Mouse (Mus musculus) erythroblast, embryonic 14.5 days (primary cell): ENCODE measurements at regions not wholly inside any gene's neighbourhood (a gene's known extent, or its start where the extent isn't known, plus 50 kb on each side); places are given as distances from the start of the nearest gene placed in this dataset.

Source experiments
- H3K27me3 ChIP-seq: 2 replicates; pipeline ENCODE4 v1.6.1; 2012; ENCODE audit warnings: inconsistent platforms; ENCODE audit not compliant: control insufficient read depth
- H3K36me3 ChIP-seq: 2 replicates; pipeline ENCODE4 v1.6.1; 2012; ENCODE audit warnings: mild to moderate bottlenecking, inconsistent platforms; ENCODE audit not compliant: control insufficient read depth
- H3K4me1 ChIP-seq: 2 replicates; pipeline ENCODE4 v1.6.1; 2012; ENCODE audit warnings: inconsistent platforms; ENCODE audit not compliant: control insufficient read depth
- H3K4me3 ChIP-seq: replicated peaks from 2 replicates; pipeline ENCODE3; 2012; ENCODE audit warnings: moderate library complexity, mild to moderate bottlenecking, inconsistent platforms
- H3K9me3 ChIP-seq: 2 replicates; pipeline ENCODE4 v1.6.1; 2012; ENCODE audit warnings: low read length, inconsistent platforms, mixed read lengths; ENCODE audit not compliant: control insufficient read depth
- GATA1 ChIP-seq: IDR thresholded peaks from 2 replicates; pipeline ENCODE4 v1.6.1; 2012; ENCODE audit warnings: low read length, inconsistent platforms, mixed read lengths
- TAL1 ChIP-seq: IDR thresholded peaks from 3 replicates; pipeline ENCODE4 v1.6.1; 2012; ENCODE audit warnings: low read length, inconsistent platforms, mixed read lengths

DNA sequence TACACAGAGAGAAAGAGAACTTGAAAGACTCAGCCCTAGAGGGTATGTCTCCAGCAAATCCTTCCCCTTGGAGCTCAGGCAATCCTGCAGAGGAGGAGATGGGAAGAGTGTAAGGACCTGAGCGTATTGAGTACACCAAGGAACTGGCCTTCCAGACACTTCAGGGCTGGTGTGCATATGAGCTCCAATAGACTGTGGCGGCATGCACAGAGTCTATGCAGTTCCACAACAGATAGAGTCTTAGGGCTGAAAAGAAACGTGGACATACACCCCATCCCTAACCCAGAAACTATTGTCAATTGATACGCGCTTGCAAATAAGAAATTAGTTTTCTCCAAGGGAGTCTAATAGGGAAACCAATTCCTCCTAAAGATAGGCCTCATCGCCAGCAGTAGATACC is 130.6 kb upstream of the Lpp start:
- Histone ChIP-seq H3K36me3 (no peaks in the 10 kb centered on the region), H3K4me3 (no peak overlapping the region), H3K27me3 (no peaks in the 10 kb centered on the region), H3K4me1 (no peaks in the 10 kb centered on the region), H3K9me3 (no peaks in the 10 kb centered on the region)
- TF ChIP-seq TAL1 (no peak), GATA1 (no peak)

DNA sequence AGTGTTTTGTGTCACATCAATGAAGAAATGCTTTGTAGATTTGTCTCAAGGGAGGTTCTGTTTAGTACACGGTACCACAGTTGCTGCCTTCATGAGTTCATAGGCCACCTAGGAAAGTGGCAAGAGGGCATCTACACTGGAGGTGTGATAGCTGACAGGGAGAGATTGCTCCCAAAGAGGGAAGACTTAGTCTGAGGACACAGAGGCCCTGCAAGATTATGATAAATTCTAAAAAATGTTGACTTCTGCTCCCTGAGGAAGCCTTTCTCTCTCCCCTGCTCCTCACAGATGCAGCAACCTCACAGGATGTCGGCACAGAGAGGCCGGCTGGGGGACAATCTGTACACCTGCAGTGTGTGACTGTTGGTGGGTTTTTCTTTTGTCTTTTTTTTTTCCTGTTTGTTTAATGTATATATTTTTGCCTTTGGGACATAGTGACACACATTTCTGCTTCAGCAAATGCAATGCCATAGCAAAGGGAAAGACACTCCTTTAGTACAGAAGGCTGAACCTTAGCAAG is 133.5 kb upstream of the Lpp start:
- no peaks in the 10 kb centered on the region for H3K4me1 ChIP-seq
- no peaks in the 10 kb centered on the region for H3K36me3 ChIP-seq
- no peak overlapping the region for H3K4me3 ChIP-seq
- H3K9me3 ChIP-seq, result no peaks in the 10 kb centered on the region
- TF ChIP-seq GATA1 (no peak), TAL1 (no peak)
- no peaks in the 10 kb centered on the region for H3K27me3 ChIP-seq

DNA sequence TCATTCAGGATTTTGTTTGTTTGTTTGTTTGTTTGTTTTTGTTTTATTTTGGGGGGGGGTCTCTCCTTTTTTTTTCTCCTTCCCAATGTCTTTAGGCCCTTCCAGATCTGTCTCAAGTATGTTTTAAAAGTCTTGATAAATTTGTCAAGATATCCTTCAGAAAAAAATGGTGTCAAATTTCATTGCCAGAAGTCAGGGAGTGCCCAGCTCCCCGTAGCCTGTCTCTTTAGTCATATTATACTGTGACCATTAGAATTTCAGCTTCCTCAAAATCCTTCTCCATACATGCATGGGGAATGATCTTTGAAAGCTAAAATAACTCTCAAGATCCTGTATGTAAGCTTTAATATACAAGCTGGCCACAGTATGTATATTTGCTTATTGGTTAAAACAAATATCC is 134.3 kb upstream of the Lpp start:
- TF ChIP-seq TAL1 (no peak), GATA1 (no peak)
- no peaks in the 10 kb centered on the region for H3K36me3 ChIP-seq
- H3K4me1 ChIP-seq, result no peaks in the 10 kb centered on the region

DNA sequence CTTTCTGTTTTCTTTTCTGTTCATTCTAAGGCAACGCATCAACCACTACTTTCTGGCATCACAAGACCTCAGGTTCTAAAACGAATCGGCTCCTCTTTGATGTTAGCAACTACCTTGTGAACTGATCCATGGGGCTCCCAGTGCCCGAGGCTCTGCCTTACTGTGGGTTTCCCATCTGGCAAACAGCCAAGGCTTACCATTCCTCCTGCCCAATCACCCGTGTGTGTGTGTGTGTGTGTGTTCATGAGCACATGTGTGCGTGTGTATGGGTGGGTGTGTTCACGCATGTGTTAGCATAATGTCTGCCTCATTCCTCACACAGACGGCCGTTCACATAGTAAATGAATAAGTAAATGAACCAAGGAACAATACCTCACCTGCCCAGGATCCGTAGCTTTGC is 138.3 kb upstream of the Lpp start:
- H3K4me3 ChIP-seq, result no peak overlapping the region
- H3K36me3 ChIP-seq, result no peaks in the 10 kb centered on the region
- no peaks in the 10 kb centered on the region for H3K9me3 ChIP-seq
- H3K4me1 ChIP-seq, result no peaks in the 10 kb centered on the region
- H3K27me3 ChIP-seq, result no peaks in the 10 kb centered on the region
- TF ChIP-seq TAL1, result no peak
- no peak for TF ChIP-seq GATA1

More for the DNA sequence above, 134.3 kb upstream of the Lpp start:
- H3K4me3 ChIP-seq, result no peak overlapping the region
- no peaks in the 10 kb centered on the region for H3K27me3 ChIP-seq
- H3K9me3 ChIP-seq, result no peaks in the 10 kb centered on the region

DNA sequence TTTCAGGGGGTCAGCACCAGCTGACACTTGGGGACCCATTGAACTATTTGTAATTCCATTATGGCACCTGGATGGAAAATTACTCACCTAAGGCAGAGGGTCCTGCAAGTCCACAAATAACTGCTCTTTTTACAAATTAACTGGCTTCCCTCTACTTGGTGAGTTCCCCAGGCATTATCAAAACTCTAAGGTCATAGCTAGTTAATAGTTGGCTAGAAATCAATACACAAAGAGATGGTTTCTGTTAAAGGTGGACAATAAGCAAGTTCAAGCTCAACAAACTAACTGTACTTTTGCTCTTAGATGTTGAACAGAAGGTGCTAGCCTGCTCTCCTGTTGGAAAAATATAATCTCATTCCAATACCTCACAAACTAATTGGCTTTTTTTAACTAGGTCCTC is 138.7 kb upstream of the Lpp start:
- no peaks in the 10 kb centered on the region for H3K4me1 ChIP-seq
- no peaks in the 10 kb centered on the region for H3K9me3 ChIP-seq
- no peaks in the 10 kb centered on the region for H3K27me3 ChIP-seq
- TF ChIP-seq GATA1, result no peak
- H3K36me3 ChIP-seq, result no peaks in the 10 kb centered on the region
- H3K4me3 ChIP-seq, result no peak overlapping the region

DNA sequence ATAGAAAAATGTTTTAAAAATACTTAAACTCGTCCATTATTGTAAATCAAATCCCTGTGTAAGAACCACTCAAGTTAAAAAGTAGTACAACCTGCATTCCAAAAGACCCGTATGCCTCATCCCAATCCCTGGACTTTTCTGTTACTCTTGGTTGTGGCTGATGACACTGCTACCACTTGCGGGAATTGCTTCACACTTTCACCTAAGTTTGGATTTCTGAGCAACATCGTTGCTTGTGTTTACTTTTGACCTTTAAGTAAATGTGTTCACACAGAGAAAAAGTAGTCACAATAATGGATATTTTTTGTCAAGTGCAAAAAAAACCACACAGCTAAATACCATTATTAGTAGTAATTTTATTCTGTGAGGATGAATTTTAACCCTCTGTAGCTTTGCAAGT is 139.2 kb upstream of the Lpp start:
- H3K9me3 ChIP-seq, result no peaks in the 10 kb centered on the region
- H3K4me3 ChIP-seq, result no peak overlapping the region
- no peaks in the 10 kb centered on the region for H3K27me3 ChIP-seq
- H3K36me3 ChIP-seq, result no peaks in the 10 kb centered on the region
- TF ChIP-seq GATA1 (no peak), TAL1 (no peak)
- no peaks in the 10 kb centered on the region for H3K4me1 ChIP-seq

DNA sequence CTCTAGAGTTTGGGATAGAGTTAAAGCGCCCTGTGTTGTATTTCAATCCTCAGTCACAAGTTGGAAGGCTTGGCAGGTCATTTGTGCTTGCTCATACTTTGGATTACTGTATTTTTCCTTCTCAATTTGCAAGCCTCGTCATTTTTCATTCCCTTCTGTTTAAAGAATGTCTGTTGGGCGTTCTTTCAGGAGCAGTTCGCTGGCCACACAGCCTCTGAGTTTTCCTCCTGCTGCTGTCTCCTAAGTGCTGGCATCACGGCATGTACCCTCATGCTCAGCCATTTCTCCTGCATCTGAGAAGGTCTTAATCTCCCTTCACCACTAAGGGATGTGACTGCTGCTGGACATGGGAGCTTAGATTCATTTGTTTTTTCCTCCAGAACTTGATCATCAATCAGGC is 146.0 kb upstream of the Lpp start:
- Histone ChIP-seq H3K4me1 (no peaks in the 10 kb centered on the region), H3K36me3 (no peaks in the 10 kb centered on the region), H3K9me3 (no peaks in the 10 kb centered on the region), H3K27me3 (no peaks in the 10 kb centered on the region), H3K4me3 (no peak overlapping the region)
- TF ChIP-seq GATA1 (no peak), TAL1 (no peak)

DNA sequence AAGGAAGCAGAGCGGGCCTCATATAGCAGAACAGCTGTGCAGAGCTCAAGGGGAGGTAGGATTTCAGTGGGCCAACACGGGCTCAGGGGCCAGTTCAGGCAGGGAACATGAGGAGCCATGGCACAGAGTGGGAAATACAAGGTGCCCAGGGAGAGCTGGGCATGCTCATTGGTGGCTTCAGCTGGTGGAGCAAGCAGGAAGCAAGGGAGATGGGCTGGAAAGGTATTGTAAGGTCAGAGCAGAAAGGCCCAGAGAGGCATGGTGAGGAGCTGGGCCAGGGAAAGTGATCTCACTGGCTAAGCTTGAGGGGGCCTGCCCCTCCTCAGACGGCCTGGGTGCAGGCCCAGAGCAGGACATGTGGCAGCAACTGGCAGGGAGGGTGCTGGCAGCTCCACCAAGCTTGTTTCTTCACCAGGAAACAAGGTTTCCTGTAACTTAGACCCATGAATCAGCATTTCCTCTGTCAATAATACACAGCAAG is 155.2 kb upstream of the Lpp start:
- no peak overlapping the region for H3K4me3 ChIP-seq
- H3K27me3 ChIP-seq, result no peaks in the 10 kb centered on the region
- no peaks in the 10 kb centered on the region for H3K4me1 ChIP-seq
- H3K9me3 ChIP-seq, result no peaks in the 10 kb centered on the region
- H3K36me3 ChIP-seq, result no peaks in the 10 kb centered on the region
- TF ChIP-seq TAL1 (no peak), GATA1 (no peak)

DNA sequence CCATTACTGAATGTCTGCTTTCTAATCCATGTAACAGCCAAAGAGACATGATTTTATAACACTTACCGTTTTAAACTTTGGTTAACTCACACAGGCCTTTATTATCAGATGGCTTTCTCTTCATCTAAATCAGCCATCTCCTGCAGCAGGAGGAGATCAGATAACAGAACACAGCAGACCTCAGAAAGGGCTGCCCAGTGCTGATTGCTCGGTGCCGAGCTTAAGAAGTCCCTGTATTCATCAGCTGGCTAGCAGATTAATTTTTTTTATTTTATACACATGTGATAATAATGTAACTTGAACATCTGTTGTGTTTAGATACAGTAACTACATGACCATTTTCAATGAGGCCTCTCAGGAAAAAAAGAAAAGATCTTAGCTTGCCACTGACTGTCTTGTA is 155.9 kb upstream of the Lpp start:
- no peaks in the 10 kb centered on the region for H3K4me1 ChIP-seq
- H3K27me3 ChIP-seq, result no peaks in the 10 kb centered on the region
- no peaks in the 10 kb centered on the region for H3K9me3 ChIP-seq
- no peak for TF ChIP-seq GATA1
- TF ChIP-seq TAL1, result no peak
- H3K4me3 ChIP-seq, result no peak overlapping the region
- no peaks in the 10 kb centered on the region for H3K36me3 ChIP-seq

DNA sequence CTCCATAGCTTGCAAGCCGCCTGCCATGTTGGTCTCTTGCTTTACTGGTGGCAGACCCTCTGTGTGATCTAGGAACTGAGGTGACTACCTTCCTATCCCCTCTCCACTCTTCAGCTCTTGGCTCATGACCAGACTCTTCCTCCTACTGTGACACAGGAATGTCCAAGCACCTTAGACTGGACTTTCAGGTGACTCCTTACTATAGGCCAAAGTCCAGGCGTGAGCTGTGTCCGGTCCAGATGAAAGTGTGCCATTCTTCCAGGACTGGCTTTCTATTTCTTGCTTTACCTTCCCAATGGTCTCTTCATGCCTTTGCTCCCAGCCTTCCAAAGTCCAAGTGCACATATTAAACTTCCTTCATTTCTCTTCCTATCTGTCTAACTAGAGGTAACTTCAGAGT is 156.3 kb upstream of the Lpp start:
- TF ChIP-seq GATA1 (no peak), TAL1 (no peak)
- H3K36me3 ChIP-seq, result no peaks in the 10 kb centered on the region
- no peaks in the 10 kb centered on the region for H3K27me3 ChIP-seq
- H3K4me1 ChIP-seq, result no peaks in the 10 kb centered on the region
- H3K4me3 ChIP-seq, result no peak overlapping the region
- no peaks in the 10 kb centered on the region for H3K9me3 ChIP-seq
